Mouse (Mus musculus) retina, embryonic 14.5 days (tissue): Measurements from ENCODE around the gene Scamp1.

Experiments used
- DNase-seq: peaks from one replicate; pipeline ENCODE4 v3.0.0-alpha.2; 2015; ENCODE audit warnings: low spot score

Gene Scamp1

GRCm38 (mm10) chr13:94271284-94271683 is 14.4 kb downstream of the Scamp1 start:
- DNase-seq: no peak

- no peak for DNase-seq
Observed at GRCm38 (mm10) chr13:94268201-94268600, 17.5 kb downstream of the Scamp1 start.

GRCm38 (mm10) chr13:94267190-94267589 is 18.5 kb downstream of the Scamp1 start:
- DNase-seq: no peak

- DNase-seq: no peak
Observed at GRCm38 (mm10) chr13:94266530-94266929, 19.1 kb downstream of the Scamp1 start.

GRCm38 (mm10) chr13:94265291-94265690 is 20.4 kb downstream of the Scamp1 start:
- DNase-seq: no peak

- DNase-seq: no peak
Observed at GRCm38 (mm10) chr13:94263943-94264342, 21.7 kb downstream of the Scamp1 start.

- no peak for DNase-seq
Observed at GRCm38 (mm10) chr13:94262551-94262950, 23.1 kb downstream of the Scamp1 start.

- DNase-seq: no peak
Observed at GRCm38 (mm10) chr13:94261624-94262023, 24.0 kb downstream of the Scamp1 start.

GRCm38 (mm10) chr13:94260961-94261360 is 24.7 kb downstream of the Scamp1 start:
- no peak for DNase-seq

- DNase-seq: no peak
Observed at GRCm38 (mm10) chr13:94259210-94259609, 26.4 kb downstream of the Scamp1 start.

GRCm38 (mm10) chr13:94258530-94258929 is 27.1 kb downstream of the Scamp1 start:
- DNase-seq: no peak

- no peak for DNase-seq
Observed at GRCm38 (mm10) chr13:94257711-94258110, 27.9 kb downstream of the Scamp1 start.

GRCm38 (mm10) chr13:94255176-94255575 is 30.5 kb downstream of the Scamp1 start:
- no peak for DNase-seq

GRCm38 (mm10) chr13:94254286-94254685 is 31.4 kb downstream of the Scamp1 start:
- no peak for DNase-seq

GRCm38 (mm10) chr13:94253052-94253451 is 32.6 kb downstream of the Scamp1 start:
- no peak for DNase-seq

- DNase-seq: no peak
Observed at GRCm38 (mm10) chr13:94250761-94251160, 34.9 kb downstream of the Scamp1 start.

- DNase-seq: no peak
Observed at GRCm38 (mm10) chr13:94250188-94250587, 35.5 kb downstream of the Scamp1 start.

- no peak for DNase-seq
Observed at GRCm38 (mm10) chr13:94242897-94243296, 42.8 kb downstream of the Scamp1 start.

GRCm38 (mm10) chr13:94241892-94242524 is 43.6 kb downstream of the Scamp1 start:
- DNase-seq: no peak

- DNase-seq: no peak
Observed at GRCm38 (mm10) chr13:94240873-94241272, 44.8 kb downstream of the Scamp1 start.

- no peak for DNase-seq
Observed at GRCm38 (mm10) chr13:94240111-94240510, 45.5 kb downstream of the Scamp1 start.

GRCm38 (mm10) chr13:94239488-94239887 is 46.2 kb downstream of the Scamp1 start:
- no peak for DNase-seq

- no peak for DNase-seq
Observed at GRCm38 (mm10) chr13:94231871-94232270, 53.8 kb downstream of the Scamp1 start.
